Mouse (Mus musculus) urinary bladder, adult 18-20 months (tissue): ENCODE measurements around the gene Tfe3.
"Not testable (repeated sequence)": the region's sequence is repeated elsewhere in the genome, so short reads cannot be mapped to it uniquely, and the experiment has no call there.

Experiments used
- DNase-seq, 2 experiments: peaks; one replicate each; pipeline ENCODE4 v3.0.0; 2022; ENCODE audit warnings: low spot score in 2 of 2, mixed read lengths in 2 of 2

Tfe3 gene

DNA sequence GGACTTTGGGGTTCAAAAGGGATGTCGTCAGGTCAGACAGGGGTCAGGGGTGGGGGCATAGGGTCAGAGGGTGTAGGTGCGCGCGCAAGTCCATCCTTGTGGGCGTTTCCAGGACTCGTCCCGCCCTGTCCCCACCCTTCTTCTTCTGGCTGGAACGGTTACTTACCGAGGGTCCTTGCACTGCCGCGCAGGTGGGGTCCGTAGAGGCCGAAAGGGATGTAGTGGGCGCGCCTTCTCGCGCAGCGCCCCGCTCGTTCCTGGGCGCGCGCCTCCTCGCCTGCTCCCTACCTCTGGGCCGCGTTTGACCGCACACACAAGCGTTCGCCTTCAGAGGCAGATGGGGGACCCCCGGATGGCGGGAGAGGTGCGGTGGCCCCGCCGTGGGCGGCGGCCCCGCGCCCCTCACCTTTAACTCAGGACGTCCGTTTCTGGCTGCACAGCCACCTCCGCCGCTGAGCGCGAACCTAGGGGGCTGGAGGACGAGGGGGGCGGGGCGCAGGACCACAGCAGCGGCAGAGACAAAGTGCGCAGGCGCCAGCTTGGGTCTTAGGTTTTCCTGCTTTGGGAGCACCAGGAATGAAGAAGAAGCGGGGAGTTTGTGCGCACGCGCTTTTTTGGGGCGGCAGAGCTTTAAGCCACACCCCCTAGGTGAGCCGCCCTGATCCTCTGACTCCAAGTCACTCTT is 11.8 kb upstream of the Tfe3 start, which contains the start of gene Ccdc120:
TSS of gene Ccdc120 (minus strand) at position 474 of the 685 bp plus-strand sequence.
- peak in 1 of 2 experiments; percentile 55 for DNase-seq

DNA sequence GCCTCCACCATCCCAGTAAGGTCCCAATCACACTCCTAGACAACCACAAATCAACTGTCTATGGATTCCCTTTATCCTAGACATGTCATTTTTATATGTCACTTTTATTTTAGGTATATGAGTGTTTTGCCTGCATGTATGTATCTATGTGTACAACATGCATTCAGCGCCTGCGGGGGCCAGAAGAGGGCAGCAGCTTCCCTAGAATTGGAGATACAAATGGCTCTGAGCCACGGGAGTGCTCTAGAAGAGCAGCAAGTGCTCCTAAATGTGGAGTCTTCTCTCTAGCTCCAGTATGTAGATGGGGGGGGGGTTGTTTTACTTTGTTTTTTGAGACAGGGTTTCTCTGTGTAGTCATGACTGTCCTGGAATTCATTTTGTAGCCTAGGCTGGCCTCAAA is 8.7 kb upstream of the Tfe3 start:
- not testable (repeated sequence) for DNase-seq

DNA sequence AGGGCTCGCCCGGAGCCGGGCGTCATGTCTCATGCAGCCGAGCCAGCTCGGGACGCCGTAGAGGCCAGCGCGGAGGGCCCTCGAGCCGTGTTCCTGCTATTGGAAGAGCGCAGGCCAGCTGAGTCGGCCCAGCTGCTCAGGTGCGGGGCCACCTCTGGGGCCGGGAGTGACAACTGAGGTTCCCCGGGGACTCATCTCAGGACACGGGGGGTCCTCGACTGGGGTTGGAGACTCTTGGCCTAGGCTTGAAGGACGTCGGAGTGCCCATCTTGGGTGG is 499 bp downstream of the Tfe3 start:
- DNase-seq: no peak

DNA sequence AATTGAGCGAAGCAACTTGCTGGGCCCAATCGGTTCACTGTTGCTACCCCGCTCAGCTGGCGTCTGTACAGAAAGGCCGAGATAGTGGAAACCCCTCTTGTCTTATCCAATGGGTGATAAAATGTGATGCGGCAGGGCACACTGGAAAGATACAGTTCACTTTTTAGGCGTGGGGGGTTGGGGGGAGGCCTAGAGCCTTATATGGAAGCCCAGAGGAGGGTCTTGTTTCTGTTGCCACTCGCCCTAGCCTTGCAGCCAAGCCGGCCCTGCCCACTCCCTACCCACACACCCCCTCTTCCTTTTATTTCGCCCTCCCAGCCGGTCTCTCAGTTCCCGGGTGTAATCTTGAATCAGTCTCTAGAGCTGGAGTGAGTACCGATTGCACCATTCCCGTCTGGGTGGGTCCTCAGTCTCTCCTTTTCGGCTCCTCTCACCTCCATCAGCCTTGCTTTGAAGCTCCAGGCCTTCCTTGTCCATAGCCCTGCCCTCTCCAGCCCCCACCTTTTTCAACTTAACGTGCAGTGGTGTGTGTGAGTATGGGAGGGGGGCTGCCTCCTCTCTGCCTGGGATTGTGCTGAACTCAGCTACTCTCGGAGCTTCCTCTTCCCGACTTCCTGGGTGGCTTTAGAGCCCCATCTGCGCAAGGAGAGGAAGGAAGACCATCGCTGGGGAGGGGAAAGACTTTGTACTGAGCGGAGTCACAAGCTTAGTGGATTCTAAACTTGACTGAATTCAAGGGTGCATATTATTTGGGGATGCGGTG is 1.5 kb downstream of the Tfe3 start:
- peak in 1 of 2 experiments; percentile 43 for DNase-seq

DNA sequence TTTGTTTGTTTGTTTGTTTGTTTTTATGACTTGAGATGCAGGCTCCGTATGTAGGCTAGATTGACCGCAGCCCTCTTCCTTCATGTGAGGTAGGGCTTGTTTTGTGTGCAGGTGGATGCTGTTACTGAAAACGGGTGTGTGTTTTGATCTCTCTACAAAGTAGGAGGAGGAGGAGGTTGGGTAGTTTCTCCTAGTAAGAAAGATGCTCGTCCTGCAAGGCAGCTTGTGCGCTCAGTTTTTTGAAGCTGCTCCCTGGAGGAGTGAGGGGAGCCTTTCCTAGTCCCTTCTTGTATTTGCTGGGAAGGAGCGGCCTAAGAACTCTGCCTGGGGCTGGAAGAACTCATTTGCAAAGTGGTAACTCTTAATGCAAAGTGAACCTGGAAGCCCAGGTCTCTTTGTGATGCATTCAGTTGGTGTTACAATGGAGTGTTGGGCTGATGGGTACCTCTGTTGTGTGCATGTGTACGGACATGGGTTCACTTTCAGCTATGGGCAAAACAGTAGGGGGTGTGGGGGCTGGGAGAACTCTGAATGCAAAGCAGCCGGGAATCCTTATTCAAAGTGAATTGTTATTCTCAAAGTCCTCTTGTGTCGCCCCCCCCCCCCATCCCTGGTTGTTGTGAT is 2.4 kb downstream of the Tfe3 start:
- DNase-seq: no peak

DNA sequence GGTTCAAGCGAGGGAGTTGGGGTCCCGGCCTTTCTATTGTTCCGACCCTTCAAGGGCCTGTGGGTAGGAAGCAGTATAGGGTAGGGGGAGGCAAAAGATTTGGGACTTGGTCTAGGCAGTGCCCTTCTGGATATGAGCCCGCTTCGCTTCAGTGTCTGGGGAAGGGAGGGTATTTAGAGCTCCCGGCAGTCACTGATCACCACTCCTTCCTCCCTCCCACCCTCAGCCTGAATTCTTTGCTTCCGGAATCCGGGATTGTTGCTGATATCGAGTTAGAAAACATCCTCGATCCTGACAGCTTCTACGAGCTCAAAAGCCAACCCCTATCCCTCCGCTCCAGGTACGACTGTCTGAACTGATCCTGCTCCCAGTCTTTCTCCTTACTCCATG is 2.9 kb downstream of the Tfe3 start:
- no peak for DNase-seq

DNA sequence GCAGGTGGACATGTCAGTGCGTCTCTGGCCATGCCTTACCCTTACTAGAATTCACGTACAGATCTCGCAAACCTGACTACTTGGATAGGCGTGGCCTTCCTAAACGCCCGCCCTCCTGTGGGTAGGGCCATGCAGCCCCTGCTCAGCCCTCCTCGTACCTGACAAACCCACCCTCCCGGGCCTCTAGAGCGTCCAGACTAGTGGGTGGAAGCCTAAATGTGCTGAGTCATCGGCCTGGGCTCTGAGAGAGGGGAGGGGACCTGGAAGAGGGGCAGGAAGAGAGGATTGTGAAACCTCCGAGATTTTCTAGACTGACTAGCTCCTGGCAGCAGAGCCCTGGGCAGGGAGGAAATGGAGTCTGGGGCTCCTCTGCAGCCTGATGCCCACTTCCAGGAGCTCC is 3.4 kb downstream of the Tfe3 start:
- DNase-seq: peak; percentile 45 to 70

DNA sequence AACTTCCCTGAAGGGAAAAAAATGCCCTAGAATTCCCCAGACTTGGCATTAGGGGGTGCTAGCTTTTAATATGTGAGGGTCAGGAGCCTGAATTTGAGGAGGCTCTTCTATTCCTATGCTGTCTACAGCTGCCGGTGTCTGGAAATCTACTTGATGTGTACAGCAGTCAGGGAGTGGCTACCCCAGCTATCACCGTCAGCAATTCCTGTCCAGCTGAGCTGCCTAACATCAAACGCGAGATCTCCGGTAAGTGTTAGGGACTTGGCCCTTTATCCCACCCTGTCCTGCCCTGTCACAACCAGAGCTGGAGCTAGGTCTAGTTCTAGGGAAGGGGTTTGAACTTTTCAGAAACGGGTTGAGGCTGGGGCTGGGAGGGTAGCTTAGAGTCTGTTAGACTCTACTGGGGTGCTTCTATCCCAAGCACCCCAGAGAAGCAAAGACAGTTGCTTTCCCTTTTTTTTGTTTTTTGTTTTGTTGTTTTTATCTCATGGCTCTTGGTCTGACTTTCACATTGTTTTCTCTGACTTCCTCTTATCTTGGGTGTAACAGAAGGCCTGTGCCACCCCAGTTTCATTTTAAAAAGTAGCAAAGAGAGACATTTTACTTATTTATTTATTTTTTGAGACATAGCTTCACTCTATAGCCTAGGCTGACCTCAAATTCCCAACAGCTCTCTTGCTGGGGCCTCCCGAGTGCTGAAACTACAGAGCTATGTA is 7.1 kb downstream of the Tfe3 start:
- DNase-seq: no peak

DNA sequence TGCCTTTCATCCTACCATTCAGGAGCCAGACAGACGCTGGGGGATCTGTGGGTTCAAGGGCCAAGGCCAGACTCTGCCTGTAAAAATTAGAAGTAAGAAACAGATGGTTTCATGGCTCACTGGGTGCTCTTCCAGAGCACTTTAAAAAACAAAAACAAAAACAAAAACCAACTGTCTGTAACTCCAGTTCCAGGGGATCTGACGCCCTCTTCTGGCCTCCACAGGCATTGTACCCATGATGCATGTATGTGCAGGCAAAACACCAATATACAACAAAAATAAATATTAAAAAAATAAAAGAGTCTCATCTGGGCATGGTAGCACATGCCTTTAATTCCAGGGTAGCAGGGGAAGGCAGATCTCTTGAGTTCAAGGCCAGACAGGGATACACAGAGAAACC is 10.4 kb downstream of the Tfe3 start:
- no peak for DNase-seq

DNA sequence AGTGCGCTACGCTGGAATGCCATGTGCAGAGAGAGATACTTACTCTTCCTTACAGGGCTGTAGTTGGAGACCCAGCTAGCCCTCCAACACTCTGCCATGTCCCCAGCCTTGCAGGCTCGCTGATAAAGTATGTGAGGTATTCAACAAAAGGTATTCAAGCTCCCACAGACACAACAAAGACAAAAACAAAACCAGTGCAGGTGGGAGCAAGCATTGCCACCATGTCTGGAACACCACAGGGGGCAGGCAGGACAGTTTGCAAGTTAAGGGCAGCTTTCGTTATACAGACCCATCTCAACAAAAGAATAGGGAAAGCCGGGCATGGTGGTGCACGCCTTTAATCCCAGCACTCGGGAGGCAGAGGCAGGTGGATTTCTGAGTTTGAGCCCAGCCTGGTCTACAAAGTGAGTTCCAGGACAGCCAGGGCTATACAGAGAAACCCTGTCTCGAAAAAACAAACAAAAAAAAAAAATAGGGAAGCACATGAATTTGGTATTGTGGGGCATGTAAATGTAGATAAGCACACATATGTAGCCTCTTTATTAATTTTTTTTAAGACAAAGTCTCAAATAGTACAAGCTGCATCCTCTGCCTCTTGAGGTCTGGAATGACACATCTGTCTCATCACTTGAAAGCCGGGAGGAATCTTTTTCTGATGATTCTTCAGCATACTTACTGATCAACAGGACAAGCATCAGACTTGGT is 13.3 kb downstream of the Tfe3 start:
- no peak for DNase-seq

DNA sequence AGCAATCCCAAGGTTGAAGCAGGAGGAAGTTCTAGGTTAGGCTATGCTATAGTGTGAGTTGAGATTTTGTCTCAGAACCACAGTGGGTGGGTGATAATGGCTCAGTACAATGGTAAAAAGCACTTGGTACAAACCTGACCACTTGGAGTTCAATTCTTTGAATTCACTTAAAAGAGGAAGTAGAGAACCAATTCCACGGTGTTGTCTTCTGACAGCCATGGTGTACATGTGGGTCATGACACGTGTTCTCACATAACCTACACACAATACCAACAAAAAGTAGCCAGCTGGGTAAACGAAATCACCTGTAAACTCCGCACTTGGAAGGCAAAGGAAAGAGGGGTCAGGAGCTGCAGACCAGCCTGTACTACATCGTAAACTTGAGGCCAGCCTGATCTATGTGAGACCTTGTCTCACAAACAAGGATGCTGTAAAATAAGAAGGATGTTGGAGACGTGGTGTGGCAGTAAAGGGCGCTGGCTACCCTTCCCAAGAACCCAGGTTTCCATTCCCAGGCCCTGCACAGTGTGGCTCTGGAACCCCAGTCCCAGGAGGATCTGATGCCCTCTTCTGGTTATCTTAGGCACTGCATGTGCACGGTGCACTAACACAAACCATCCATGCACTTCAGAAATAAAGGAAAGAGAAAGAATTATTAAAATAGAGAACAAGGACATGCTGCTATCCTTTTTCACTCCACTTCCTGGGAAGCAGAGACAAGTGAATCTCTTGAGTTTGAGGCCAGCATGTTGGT is 14.1 kb downstream of the Tfe3 start:
- no peak for DNase-seq

DNA sequence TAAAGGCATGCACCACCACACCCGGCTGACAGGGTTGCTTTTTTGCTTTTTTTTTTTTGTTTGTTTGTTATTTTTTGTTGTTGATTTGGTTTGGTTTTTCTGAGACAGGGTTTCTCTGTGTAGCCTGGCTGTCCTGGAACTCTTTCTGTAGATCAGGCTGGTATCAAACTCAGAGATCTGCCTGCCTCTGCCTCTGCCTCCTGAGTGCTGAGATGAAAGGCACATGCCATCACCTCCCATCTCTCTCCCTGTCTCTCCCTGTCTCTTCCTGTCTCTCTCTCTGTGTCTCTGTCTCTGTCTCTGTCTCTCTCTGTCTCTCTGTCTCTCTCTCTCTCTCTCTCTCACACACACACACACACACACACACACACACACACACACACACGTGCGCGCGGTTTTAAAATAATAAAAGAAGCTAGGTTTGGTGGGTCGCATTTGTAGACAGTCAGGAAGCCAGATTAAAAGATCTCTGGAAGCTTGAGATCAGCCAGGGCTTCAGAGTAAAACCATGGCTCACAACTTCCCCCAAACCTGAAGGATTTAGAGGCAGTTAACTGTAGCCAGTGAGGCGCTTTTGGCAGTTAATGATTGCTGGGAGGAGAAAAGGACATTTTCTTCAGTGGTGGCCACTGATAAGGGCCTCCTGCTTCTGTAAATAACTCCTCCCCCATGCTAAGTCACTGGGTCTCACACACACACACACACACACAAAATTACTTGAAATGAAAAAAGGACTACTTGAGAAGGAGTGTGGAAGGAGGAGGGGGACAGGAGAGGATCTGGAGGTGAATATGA is 16.3 kb downstream of the Tfe3 start:
- no peak for DNase-seq

DNA sequence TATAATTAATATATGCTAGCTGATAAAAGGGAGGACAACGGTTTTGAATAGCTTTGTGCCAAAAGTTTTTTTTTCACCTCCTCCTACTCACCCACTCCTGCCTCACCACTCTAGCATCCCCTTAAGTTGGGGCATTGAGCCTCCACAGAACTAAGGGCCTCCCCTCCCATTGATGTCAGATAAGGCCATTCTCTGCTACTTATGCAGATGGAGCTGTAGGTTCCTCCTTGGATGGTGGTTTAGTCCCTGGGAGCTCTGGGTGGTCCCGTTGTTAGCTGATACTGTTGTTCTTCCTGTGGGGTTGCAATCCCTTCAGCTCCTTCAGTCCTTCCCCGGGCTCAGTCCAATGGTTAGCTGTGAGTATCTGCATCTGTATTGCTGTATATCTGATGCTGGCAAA is 16.9 kb downstream of the Tfe3 start:
- no peak for DNase-seq

DNA sequence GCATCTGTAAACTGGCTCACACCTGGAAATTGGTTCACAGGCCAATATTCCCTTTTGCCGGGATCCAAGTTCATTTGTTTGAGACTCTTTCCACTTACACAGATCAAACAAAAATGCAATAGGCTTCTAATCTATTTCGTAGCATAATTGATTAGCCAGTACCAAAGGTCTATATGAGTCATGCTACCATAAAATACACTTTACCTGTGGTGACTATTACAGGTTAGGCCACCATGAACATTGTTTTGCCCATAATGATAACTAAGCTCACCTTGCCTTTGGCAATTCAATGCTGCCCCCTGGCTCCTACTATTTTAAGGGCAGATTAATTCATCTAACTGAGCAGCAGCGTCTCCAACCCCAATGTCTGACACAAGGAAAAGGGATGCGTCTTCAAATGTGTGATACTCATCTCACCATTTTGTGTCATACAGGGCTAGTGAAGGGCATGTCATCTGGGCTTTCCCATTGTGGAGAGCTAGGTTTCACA is 20.3 kb downstream of the Tfe3 start:
- DNase-seq: no peak

DNA sequence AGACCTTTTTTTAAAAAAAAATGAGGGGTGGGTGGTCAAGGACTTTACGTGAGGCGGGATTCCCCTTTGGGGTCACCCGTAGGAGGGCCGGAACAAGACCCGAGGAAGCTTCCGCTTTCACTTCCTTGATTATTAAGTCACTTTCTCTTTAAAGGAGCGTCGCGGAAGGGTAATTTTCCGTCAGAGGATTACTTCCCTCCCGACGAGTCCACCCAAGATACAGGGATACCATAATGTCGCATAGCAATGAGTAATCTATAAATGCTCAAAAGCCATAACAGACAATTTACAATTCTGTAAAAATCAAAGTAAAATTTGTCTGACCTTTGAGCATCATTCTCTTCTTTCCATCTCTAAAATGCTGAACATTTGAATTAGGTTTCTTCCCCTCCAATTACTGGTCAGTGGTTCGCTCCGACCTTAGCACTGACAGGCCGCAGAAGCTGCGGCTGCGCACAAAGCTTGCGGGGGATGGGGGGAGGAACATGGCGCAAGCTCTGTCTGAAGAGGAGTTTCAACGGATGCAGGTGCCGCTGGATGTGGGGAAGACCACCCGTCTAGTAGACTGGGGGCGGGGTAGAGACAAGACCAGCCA is 27.3 kb downstream of the Tfe3 start, which contains the start of gene Gripap1:
TSS of gene Gripap1 (plus strand) at position 224 of the 595 bp plus-strand sequence.
- peak; percentile 43 to 61 for DNase-seq

DNA sequence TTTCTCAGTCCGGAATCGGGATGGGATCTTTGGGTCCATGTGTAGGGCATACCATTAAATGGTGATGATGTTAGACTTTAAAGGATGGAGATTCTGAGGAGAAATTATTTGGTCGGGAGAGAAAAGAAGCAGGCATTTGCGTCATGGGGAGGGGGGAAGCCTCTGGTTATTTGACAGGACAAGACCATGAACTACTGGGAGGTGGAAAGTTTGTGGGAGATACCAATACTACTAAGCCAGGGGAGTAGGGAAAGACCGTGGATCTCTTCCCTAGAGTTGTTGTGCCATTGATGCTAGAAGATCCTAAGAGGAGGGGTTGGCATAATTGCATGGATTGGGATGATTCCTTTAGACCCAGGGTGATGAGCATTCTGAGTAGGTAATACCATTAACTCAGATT is 27.9 kb downstream of the Tfe3 start:
- no peak for DNase-seq

DNA sequence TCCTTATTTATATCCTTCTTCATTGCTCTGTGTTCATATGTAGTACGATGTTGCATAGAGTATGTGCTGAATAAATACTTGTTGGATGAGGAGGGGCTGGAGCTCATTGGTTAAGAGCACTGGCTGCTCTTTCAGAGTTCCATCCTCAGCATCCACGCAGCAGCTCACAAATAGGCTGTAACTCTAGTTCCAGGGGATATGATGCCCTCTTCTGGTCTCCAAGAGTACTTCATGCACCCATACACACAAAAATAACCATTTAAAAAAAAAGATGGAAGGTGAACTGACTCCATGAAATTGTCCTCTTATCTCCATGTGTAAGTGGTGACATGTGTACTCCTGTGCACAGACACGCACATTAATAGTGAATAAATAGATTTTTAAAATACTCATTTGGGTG is 31.0 kb downstream of the Tfe3 start:
- no peak for DNase-seq

DNA sequence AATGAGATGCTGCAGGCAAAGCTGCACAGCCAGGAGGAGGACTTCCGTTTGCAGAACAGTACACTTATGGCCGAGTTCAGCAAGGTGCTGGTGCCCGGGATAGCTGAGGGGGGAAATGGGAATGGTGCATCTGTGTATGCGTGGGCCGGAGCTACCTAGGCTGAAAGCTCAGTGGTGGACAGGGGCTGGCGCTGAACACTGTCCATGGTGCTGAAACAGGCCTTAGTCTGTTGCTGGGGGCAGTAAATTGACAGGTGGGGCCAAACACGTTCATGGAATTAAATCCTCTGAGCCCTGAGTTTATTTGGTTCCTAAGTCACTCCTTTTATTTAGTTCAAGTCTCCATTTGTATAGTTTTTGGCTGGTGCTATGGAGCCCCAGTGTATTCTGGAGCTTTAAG is 32.7 kb downstream of the Tfe3 start:
- no peak for DNase-seq

DNA sequence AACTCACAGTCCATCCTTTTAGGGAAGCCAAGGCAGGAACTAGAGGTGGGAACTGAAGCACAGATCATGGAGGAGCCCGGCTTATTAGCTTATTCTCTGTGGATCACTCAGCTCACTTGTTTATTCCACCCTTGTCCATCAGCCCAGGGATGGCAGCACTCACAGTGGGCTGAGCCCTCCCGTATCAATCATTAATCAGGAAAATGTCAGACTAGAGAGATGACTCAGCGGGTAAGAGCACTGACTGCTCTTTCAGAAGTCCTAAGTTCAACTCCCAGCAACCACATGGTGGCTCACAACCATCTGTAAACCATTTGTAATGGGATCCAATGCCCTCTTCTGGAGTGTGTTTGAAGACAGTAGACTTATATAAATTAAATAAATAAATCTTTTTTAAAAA is 35.0 kb downstream of the Tfe3 start:
- no peak for DNase-seq

DNA sequence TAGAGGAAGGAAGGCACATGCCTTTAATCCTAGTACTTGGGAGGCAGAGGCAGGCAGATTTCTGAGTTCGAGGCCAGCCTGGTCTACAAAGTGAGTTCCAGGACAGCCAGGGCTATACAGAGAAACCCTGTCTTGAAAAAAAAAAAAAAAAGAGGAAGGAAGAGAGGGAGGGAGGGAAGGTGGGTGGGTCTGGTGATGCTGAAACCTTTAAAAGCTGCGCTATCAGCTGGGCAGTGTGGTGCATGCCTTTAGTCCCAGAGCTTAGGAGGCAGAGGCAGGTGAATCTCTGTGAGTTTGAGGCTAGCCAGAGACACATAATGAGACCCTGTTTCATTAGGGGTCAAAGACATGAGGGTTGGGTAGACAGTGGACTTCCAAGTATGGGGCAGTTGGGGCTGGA is 39.8 kb downstream of the Tfe3 start:
- DNase-seq: not testable (repeated sequence)
